Mouse (Mus musculus) limb, embryonic 12.5 days (tissue): ENCODE results near the gene Phactr1. TPM values are rescaled to one million over a fixed set of nuclear protein-coding genes. Genes with fewer than 3 reads are reported as not detected.

Experiments used
- ATAC-seq: fragments of 200-750 bp; cut with Nextera tagmentation; 2 replicates; pipeline ENCODE4 v1.8.0; 2017; ENCODE audit warnings: low read depth, moderate TSS enrichment; ENCODE audit not compliant: insufficient number of reproducible peaks, insufficient read depth, low FRiP score, low TSS enrichment
- H3K27ac ChIP-seq: fragments of 300-500 bp; sonication (generic); 2 replicates; pipeline ENCODE4 v1.5.1; 2016; ENCODE audit warnings: mild to moderate bottlenecking, moderate library complexity
- H3K27me3 ChIP-seq: fragments of 300-500 bp; sonication (generic); 2 replicates; pipeline ENCODE4 v1.6.1; 2016; ENCODE audit warnings: mild to moderate bottlenecking, moderate library complexity
- H3K36me3 ChIP-seq: fragments of 300-500 bp; sonication (generic); 2 replicates; pipeline ENCODE4 v1.6.1; 2016; ENCODE audit warnings: mild to moderate bottlenecking, moderate library complexity
- H3K4me1 ChIP-seq: fragments of 300-500 bp; sonication (generic); replicated peaks from 2 replicates; pipeline ENCODE4 v1.6.1; 2016
- H3K4me2 ChIP-seq: fragments of 300-500 bp; sonication (generic); 2 replicates; pipeline ENCODE4 v1.6.1; 2016; ENCODE audit warnings: mild to moderate bottlenecking, moderate library complexity
- H3K4me3 ChIP-seq: fragments of 300-500 bp; sonication (generic); replicated peaks from 2 replicates; pipeline ENCODE4 v1.5.1; 2016; ENCODE audit warnings: mild to moderate bottlenecking
- H3K9ac ChIP-seq: fragments of 300-500 bp; sonication (generic); replicated peaks from 2 replicates; pipeline ENCODE4 v1.6.1; 2016; ENCODE audit warnings: mild to moderate bottlenecking, moderate library complexity
- H3K9me3 ChIP-seq: fragments of 300-500 bp; sonication (generic); 2 replicates; pipeline ENCODE4 v1.6.1; 2016; ENCODE audit warnings: mild to moderate bottlenecking, moderate library complexity
- WGBS: fragments of 180-500 bp; shearing (Covaris S2); methylation state at CpG from one replicate; pipeline ENCODE4 v1.1.7; 2016; 5-methylcytosine and 5-hydroxymethylcytosine counted together
- polyA plus RNA-seq: library from polyadenylated mRNA; unstranded; fragments of >200 nt; fragmentation: Nextera tagmentation; extraction: Ambion mirVana; gene quantifications from 2 replicates; pipeline ENCODE4 v1.2.1, GENCODE M21; 2016

Phactr1 gene
- polyA plus RNA-seq, 1 experiment from 2014 or later: 6.8 TPM

DNA sequence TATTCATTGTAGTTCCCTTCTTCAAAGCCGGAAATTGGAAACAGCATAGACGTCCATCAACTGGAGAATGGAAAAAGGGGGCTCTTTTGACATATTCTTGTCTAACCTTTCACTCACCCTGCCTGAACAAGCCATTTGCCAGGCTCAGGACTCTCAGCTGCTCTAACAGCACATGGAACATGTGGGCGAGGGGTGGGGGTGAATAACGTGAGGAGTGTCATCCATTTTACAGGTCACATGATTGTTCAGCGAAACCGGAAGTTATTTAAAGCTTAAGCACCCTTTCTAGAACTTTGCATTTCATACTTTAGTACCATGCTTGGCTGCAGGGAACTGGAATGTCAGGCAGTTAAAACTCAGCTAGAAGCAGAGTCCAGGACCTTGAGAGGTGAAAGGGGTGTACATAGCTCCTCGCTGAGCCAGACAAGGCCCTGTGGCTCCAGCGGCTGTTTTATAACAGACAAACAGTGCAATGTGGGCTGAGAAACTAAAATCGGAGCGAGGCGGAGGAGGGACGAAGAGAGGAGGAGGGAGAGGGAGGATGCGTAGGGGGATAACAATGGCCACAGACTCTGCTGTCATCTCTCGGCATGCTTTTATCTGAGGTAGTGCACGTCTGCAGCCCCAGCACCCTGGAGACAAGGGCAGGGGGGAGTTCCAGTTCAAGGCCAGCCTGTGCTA lies 141.1 kb downstream of the Phactr1 start:
- no peak overlapping the region for H3K4me3 ChIP-seq
- H3K36me3 ChIP-seq: no peaks in the 10 kb centered on the region
- no peaks in the 10 kb centered on the region for H3K27me3 ChIP-seq
- WGBS: 77% methylated on average over 15 of the region's 15 CpGs
- no peaks in the 10 kb centered on the region for H3K4me1 ChIP-seq
- ATAC-seq: no peak
- H3K9me3 ChIP-seq: peaks cover 8% of the 10 kb centered on the region; the same call in 1 of the 2 replicates
- no peak overlapping the region for H3K9ac ChIP-seq
- H3K4me2 ChIP-seq: no peak overlapping the region
- no peak overlapping the region for H3K27ac ChIP-seq

DNA sequence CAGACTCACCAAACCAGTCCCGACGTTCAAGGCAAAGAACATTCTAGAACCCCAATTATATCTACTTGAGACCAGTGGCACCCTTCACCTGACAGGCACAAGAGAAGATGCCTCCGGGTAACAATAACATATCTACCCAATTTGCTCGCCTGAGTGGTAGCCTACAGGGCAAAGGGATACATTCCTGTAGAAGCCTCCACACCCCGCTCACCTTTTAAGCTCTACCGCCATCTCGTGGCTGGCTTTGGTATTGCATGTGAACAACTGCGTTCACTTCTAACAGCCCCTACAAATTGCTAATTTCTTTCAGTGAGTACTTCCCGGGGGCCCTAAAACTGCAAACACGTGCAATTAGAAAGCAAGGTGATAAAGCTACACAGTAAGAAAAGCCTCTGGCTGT lies 142.1 kb downstream of the Phactr1 start:
- WGBS: 18% methylated on average over 10 of the region's 10 CpGs
- ATAC-seq: no peak
- no peak overlapping the region for H3K27ac ChIP-seq

DNA sequence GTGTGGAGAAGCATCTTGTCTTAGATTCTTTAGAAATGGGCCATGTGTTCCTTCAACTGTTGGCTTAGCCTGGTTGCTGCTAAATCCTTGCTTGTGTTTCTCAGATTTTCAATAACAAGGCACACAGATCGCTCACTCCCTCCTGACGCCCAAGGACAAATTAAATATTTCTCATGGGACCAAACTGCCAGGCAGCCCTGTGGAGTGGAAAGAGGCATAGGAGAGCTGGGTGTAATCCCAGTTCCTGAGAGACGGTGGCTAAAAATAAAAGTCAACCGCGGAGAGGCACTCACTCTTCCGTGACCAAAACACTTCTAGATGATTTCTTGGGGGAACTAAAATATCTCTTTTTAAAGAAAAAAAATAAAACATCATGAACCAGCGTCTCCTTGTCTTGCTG lies 143.5 kb downstream of the Phactr1 start:
- H3K4me1 ChIP-seq: no peaks in the 10 kb centered on the region; the same call in 1 of the 2 replicates
- H3K4me2 ChIP-seq: no peak overlapping the region
- no peaks in the 10 kb centered on the region for H3K27me3 ChIP-seq
- H3K9me3 ChIP-seq: peaks cover 5% of the 10 kb centered on the region; the same call in 1 of the 2 replicates
- no peak overlapping the region for H3K27ac ChIP-seq
- WGBS: 92% methylated on average over 7 of the region's 7 CpGs
- no peak overlapping the region for H3K4me3 ChIP-seq
- H3K9ac ChIP-seq: no peak overlapping the region
- no peaks in the 10 kb centered on the region for H3K36me3 ChIP-seq
- ATAC-seq: no peak

More for the DNA sequence above, 142.1 kb downstream of the Phactr1 start:
- no peaks in the 10 kb centered on the region for H3K27me3 ChIP-seq
- H3K36me3 ChIP-seq: no peaks in the 10 kb centered on the region
- H3K4me1 ChIP-seq: no peaks in the 10 kb centered on the region
- no peak overlapping the region for H3K9ac ChIP-seq
- H3K9me3 ChIP-seq: peaks cover 5% of the 10 kb centered on the region; the same call in 1 of the 2 replicates
- H3K4me2 ChIP-seq: no peak overlapping the region
- H3K4me3 ChIP-seq: no peak overlapping the region

DNA sequence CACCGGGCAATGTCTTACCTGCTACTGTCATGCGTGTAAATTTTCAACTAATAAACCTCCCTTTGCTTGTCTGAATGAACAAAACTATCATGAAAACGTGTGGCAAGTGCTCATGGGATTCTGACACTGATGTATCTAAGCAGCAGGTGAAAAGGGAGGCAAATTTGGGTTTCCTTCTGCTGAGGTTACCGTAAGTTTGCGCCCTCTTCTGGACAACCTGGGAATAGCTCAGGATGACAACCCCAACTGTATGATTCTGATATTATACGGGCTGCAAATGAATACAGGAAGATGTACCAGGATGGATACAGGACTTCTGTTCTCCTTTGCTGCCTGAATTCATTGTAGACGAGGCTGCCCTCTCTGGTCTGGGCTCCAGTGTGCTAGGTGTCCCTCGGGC lies 146.2 kb downstream of the Phactr1 start:
- Histone ChIP-seq H3K4me1 (no peaks in the 10 kb centered on the region; the same call in 1 of the 2 replicates), H3K9me3 (peaks cover 5% of the 10 kb centered on the region; the same call in 1 of the 2 replicates), H3K9ac (no peak overlapping the region), H3K4me3 (no peak overlapping the region), H3K27me3 (no peaks in the 10 kb centered on the region), H3K27ac (no peak overlapping the region), H3K4me2 (no peak overlapping the region), H3K36me3 (no peaks in the 10 kb centered on the region)
- WGBS: 55% methylated on average over 8 of the region's 8 CpGs
- no peak for ATAC-seq

DNA sequence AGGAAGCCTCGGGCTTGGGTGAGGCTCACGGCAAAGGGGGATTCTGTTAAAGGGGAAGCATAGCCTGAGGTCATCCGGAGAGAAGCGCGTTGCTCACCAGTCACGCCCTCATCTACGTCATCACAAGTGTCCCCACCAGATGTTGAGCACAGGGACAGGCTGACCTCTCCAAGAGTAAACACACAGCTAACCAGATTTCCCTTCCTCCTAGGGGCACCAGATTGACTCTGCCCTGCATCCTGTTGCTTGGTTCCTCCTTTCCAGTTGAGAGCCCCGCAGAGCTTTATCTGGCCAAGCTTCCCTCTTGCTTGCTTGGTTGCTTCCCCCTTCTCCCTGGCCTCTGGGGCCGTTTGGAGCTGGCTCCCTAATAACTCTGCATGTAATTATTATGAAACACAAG lies 148.6 kb downstream of the Phactr1 start:
- Histone ChIP-seq H3K27me3 (no peaks in the 10 kb centered on the region), H3K4me1 (no peaks in the 10 kb centered on the region; the same call in 1 of the 2 replicates), H3K9ac (no peak overlapping the region), H3K36me3 (no peaks in the 10 kb centered on the region), H3K27ac (no peak overlapping the region), H3K9me3 (peaks cover 5% of the 10 kb centered on the region; the same call in 1 of the 2 replicates), H3K4me2 (no peak overlapping the region), H3K4me3 (no peak overlapping the region)
- no peak for ATAC-seq
- WGBS: 60% methylated on average over 9 of the region's 9 CpGs

DNA sequence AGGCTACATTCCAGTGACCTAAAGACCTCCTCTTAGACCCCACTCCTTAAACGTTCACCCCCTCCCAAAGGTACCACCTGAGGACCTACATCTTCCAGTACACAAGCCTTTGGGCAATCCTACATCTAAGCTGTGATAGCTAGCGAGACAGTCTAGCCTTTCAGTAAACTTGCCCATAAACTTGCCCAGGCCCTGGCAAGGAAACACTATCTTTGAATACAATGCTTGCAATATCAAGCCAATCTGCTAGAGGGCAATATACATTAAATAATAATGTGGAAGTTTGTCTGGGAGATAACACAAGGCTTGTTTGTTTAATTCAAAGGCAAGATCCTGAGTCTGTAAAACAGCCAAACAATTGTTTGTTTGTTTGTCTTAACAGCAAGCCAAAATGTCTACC lies 155.0 kb downstream of the Phactr1 start:
- Histone ChIP-seq H3K4me2 (no peak overlapping the region), H3K4me1 (no peaks in the 10 kb centered on the region), H3K27ac (no peak overlapping the region), H3K4me3 (no peak overlapping the region), H3K36me3 (no peaks in the 10 kb centered on the region), H3K9ac (no peak overlapping the region), H3K27me3 (no peaks in the 10 kb centered on the region), H3K9me3 (no peaks in the 10 kb centered on the region)
- ATAC-seq: no peak
- 44% methylated on average over 2 of the region's 2 CpGs for WGBS

DNA sequence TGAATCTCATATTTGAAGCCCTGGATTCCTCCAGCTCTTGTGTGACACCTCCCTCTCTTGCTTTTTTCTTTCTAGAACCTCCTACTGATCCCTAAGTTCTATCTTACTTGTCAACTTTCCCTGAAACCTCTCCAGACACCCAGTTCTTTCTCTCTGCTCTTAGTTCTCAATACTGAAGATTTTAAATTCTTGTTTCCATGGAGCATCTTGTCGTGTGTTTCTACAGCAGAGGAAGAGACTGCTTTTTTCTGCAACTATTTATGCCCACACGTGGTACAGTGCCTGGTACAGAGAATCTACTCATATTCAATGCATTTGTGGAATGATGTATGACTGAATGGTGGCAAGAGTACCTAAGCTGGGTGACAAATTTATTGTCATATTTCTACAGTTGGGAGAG lies 158.9 kb downstream of the Phactr1 start:
- H3K9ac ChIP-seq: no peak overlapping the region
- no peak for ATAC-seq
- H3K36me3 ChIP-seq: no peaks in the 10 kb centered on the region
- no peak overlapping the region for H3K4me2 ChIP-seq
- 79% methylated on average over 2 of the region's 2 CpGs for WGBS
- no peaks in the 10 kb centered on the region for H3K9me3 ChIP-seq
- H3K4me3 ChIP-seq: no peak overlapping the region
- H3K27ac ChIP-seq: no peak overlapping the region
- H3K4me1 ChIP-seq: no peaks in the 10 kb centered on the region
- no peaks in the 10 kb centered on the region for H3K27me3 ChIP-seq

DNA sequence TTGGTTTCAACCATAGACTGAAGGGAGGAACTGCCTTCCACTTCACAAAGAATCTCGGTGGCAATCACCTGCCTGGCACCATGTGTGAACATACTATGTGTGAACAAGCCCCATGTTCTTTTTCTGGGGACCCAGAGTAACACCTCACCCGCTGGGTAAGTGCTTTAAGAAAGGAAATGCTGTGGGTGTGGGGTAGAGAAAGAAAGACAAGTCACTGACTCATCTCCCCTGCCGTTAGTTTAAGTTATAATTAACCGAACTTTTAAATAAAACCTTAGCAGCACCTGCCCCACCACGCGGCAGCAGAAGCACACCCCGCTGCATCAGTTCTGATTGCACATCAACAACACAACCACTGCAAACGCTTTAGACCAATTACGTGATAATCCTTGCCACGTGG lies 171.7 kb downstream of the Phactr1 start:
- Histone ChIP-seq H3K9ac (no peak overlapping the region), H3K27me3 (peaks cover 9% of the 10 kb centered on the region), H3K27ac (no peak overlapping the region), H3K4me1 (no peaks in the 10 kb centered on the region), H3K9me3 (no peaks in the 10 kb centered on the region), H3K4me2 (no peak overlapping the region), H3K4me3 (no peak overlapping the region), H3K36me3 (no peaks in the 10 kb centered on the region)
- ATAC-seq: no peak
- WGBS: 62% methylated on average over 10 of the region's 10 CpGs

DNA sequence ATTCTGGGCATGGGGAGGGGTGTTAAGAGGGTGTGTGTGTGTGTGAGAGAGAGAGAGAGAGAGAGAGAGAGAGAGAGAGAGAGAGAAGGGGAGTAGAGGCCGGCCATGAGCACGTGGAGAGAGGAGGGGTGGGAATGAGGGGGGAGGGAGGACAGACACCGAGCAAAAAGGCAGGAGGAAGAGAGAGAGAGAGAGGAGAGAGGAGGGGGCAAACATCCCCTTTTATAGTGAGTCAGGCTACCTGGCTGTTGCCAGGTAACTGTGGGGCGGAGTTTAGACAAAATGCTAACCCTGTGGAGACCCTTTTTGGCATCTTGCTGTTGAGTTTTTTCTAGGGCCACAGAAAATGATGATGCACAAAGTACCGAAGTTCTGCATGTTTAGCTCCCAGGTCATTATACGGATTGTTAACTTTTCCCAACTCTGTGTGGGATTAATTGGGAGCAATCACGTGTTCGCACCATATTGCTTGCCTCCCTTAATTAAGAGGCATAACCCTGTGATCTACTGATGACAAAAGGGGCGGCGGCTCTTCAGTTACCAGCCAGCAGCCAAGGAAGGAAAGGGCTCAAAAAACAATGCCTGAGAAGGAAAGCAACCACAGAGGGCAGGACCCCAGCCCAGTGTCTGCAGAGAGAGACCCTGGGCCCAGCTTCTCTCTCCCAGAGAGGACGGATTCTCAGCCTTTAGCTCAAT lies 173.6 kb downstream of the Phactr1 start:
- Histone ChIP-seq H3K4me1 (no peaks in the 10 kb centered on the region), H3K27ac (no peak overlapping the region), H3K27me3 (peaks cover 9% of the 10 kb centered on the region), H3K36me3 (no peaks in the 10 kb centered on the region), H3K9ac (no peak overlapping the region), H3K4me2 (no peak overlapping the region), H3K9me3 (no peaks in the 10 kb centered on the region), H3K4me3 (no peak overlapping the region)
- ATAC-seq: no peak
- WGBS: 25% methylated on average over 11 of the region's 11 CpGs

DNA sequence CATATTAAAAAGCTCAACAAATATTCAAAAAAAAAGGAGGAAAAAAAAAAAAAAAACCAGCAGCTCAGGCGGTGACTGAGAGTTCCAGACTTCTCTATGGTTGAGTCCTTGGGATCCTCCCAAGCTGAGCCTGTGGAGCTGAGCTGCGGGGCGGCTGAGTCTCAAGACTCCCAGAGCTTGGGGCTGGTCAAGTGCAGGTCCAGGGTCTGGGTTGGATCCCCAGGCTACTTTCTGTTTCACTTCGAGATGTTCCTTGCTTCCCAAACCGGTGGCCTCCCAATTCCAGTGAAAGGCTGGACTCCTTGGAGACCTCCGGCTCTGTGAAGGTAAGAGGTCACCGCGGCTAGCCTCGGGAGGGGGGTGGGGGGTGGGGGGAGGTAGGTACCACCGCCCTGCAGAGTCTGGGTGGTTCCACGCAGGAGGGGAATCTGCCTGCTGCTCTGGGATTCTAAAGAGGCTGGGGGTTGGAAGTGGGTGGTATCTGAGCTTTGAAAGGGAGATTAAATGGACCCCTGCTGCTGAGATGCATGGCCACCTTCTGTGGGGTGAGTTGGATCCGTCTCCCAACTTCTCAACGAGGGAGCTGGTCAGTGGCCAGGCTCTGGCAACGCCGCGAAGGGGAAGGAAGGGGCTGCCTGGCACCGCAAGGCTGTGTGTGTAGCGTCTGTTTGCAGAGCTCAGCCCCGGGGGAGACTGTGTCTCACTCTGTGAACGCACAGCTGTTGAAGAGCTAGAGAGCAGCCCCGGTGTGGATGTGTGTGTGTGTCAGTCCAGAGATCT lies 185.9 kb downstream of the Phactr1 start:
- Histone ChIP-seq H3K4me1 (peaks cover 8% of the 10 kb centered on the region; the same call in 1 of the 2 replicates), H3K36me3 (no peaks in the 10 kb centered on the region), H3K4me3 (peak overlapping the region; percentile 41), H3K27me3 (0 out of 2 replicates have a peak, but pooled peaks cover 10% of the 10 kb centered on the region), H3K4me2 (peak overlapping the region; percentile 78), H3K27ac (no peak overlapping the region), H3K9me3 (no peaks in the 10 kb centered on the region), H3K9ac (peak overlapping the region; percentile 60)
- WGBS: 5% methylated on average over 20 of the region's 21 CpGs
- ATAC-seq: no peak

DNA sequence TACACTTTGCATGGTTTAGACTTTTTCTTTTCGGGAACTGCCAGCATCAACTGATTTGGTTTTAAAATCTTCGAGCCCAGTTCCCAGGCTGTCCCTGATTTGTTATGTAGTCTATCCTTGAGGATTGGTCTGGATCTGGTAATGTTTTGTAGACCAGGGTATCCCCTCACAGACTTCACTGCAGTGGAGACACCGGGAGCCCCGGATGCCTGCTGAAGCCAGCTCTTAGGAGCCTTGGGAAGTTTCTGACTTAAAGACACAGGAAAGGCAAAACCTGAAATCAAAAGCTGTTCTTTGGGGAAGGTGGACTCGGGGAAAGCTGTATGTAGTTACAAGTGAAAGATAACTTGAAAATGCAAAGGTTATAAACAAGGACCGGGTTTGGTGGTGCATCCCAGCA lies 186.6 kb downstream of the Phactr1 start:
- H3K4me2 ChIP-seq: peak overlapping the region; percentile 78

More for the DNA sequence above, 186.6 kb downstream of the Phactr1 start:
- 0 out of 2 replicates have a peak overlapping the region, but pooled peaks have one; percentile 60 for H3K9ac ChIP-seq
- 40% methylated on average over 6 of the region's 6 CpGs for WGBS
- H3K4me1 ChIP-seq: peaks cover 8% of the 10 kb centered on the region; the same call in 1 of the 2 replicates
- peak overlapping the region; percentile 41 for H3K4me3 ChIP-seq
- no peak for ATAC-seq
- no peaks in the 10 kb centered on the region for H3K9me3 ChIP-seq
- H3K27me3 ChIP-seq: 0 out of 2 replicates have a peak, but pooled peaks cover 10% of the 10 kb centered on the region
- H3K36me3 ChIP-seq: no peaks in the 10 kb centered on the region
- H3K27ac ChIP-seq: no peak overlapping the region
